Mouse (Mus musculus) right cerebral cortex, adult 18-20 months (tissue): ENCODE measurements around the gene Strn.
"Not testable (repeated sequence)": the region's sequence is repeated elsewhere in the genome, so short reads cannot be mapped to it uniquely, and the experiment has no call there.

Experiments
- DNase-seq: peaks from one replicate; pipeline ENCODE4 v3.0.0; 2022; ENCODE audit warnings: mixed read lengths

Strn gene

DNA sequence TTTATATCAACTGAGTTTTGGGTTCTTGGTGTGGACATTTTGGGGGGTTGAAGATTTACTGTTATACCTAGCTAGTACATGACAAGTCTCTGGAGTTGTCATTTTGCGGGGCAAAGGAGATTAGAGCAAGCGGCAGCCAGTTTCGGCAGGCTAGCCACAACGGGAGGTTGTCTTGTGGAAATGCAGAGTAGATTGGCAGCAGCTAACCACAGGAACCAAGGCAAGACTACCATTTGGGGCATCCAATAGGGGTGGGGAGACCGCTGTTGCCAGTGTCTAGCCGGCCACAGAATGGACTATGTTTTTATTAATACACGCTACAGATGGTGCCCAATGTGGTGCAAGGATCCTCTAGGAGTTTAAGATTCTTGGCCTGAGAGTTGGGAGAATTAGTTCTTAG, 28.6 kb downstream of the Strn start:
- DNase-seq, result no peak

DNA sequence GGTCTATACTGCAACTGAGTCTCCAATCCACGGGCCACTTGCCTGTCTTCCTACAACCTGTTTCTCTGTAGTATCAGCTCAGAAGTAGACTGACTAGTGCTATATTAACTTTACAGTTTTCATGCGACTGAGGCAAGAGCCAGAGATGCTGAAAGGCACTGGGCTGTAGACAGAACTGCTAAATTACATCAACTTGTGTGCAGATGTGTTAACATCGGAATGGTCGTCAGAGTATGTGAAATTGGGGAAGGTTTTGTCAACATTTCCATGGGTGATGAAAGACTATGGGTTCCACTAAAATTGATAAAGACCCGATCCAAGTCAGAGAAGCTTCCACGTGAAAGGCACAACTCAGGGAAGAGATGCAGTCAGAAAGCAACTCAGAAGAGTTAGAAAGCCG, 34.0 kb downstream of the Strn start:
- no peak for DNase-seq

DNA sequence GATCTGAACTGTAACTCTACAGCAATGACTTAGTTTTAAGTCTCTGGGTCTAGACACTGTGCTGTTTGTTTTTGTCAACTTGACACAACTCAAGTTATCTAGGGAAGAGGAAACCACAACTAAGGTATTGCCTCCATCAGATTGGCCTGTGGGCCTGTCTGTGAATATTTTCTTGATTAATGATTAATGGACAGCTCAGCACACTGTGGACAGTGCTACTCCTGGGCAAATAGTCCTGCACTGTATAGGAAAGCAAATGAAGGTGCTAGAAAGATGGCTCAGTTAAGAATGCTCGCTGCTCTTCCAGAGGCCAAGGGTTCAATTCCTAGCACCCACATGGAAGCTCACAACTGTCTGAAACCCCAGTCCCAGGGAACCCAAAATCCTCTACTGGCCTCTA, 38.0 kb downstream of the Strn start:
- DNase-seq, result no peak

DNA sequence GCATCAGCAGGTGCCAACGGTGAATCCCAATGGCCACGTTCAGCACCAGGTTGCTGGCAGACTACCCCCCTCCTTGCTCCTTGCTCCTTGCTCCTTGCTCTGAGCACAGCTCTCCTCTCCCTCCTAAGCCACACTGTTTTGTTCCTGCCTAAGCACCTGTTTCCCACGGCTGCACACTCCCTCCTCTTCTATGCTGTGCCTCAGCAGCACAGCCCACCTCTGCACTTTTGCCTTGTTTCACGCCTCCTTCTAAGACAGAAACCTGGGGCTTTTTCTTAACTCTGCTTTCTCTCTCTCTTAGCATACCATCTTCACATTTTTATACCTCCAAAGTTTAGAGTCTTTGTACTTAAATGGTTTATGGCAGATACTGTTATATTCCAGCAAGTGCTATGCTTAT, 39.5 kb downstream of the Strn start:
- no peak for DNase-seq

DNA sequence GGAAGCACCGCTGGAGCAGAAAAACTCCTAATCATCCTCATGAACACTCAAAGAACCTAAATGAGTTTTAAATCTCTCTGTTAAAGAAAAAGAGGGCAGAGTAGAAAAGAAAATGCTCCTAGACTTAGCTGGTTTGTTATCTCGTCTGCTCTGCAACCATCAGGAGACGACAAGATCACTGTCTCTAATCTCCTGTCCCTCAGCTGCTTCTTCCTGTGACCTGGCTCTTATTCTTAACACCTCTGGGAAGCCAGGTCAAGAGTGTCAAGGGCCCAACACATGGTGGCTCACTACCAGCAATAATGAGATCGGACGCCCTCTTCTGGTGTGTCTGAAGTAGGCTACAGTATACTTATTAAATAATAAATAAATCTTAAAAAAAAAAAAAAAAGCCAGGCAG, 40.1 kb downstream of the Strn start:
- DNase-seq, result no peak

DNA sequence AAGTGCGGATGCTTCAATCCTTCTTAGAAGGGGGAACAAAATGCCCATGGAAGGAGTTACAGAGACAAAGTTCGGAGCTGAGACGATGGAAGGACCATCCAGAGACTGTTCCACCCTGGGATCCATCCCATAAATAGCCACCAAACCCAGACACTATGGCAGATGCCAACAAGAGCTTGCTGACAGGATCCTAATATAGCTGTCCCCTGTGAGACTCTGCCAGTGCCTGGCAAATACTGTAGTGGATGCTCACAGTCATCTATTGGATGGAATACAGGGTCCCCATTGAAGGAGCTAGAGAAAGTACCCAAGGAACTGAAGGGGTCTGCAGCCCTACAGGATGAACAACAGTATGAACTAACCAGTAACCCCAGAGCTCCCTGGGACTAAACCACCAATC, 47.8 kb downstream of the Strn start:
- not testable (repeated sequence) for DNase-seq

DNA sequence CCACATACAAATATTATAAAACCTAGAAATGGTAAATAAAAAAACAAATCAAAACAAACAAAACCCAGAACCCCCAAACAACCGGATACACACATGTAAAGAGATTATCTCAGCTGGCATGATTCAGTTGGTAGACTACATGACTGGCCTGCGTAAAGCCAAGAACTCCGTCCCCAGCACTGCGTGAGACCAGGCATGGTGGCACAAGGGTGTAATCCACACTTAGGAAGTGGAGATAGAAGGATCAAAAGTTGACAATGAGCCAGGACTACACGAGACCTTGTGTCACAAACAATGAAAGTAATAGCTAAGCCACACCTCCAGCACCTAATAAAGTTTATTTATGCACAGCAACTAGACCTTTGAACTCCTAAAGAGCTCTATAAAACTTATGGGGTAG, 49.0 kb downstream of the Strn start:
- no peak for DNase-seq

DNA sequence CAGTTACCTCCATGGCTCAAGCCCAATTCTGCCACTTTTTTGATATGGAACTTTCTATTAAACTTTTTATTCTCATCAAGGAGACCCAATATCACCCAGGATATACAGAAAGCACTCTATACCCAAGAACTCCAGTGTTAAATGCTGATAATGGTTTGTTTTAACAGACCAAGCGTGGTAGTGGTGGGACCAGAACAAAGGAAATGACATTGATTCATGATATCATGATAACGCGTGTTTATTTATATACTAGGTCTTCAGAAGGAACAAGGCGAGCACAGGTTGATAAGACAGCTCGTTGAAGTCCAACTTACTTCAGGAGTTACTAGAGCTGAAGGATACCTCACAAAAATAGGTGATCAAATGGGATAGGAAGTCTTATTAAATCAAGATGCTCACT, 52.0 kb downstream of the Strn start:
- DNase-seq, result no peak

DNA sequence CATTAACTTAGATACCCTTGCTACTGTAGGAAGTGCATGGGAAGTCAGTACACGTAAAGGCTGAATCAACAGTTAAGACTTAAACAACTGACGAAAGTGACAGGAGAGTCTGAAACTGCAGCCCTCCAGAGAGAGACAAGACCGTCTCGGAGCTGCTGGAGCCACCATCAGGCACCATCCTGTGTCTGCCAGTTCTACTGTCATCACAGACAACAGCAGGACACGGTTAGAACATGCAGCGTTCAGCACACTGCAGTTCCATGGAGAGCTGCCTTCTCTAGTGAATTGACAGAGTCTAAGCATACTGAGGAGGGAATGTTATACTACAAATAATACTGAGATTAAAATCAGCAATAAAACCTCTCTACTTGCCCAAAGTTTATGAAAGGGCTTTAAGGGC, 54.6 kb downstream of the Strn start:
- DNase-seq, result no peak

DNA sequence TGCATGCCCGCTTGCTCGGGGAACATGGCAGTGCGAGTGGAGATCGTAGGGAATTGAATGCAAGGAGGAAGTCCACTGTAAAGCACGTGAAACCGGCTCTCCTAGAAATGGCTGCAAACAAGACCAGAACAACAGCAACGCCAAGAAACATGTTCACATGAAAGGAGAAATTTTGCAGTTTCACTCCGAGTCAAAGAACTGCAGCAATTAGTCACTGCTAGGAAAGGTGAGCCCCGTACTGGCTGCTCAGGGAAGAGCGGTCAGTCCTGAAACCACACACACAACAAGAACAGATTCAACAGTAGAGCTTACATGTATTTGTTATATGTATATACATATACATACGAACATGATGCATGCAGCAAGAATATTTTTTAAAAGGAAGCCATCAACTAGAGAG, 57.5 kb downstream of the Strn start:
- no peak for DNase-seq

DNA sequence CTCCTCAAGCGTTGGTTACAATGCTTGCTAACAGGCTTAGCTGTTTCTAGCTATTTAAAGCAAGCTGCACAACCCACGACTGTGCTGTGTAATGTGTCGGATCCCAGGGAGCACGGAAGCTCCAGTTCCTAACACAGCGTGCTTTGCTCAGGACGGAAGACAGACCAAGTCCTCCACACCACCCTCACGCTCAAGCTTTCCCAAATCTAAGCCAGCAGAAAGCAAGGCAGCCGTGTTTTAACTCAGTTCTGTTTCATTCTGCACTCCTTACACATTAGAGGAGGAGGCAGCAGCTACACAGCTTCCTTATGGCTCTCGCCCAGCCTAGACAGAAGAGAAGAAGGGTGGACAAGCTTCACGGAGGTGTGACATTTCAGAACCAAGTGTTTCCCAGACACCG, 60.2 kb downstream of the Strn start:
- peak; percentile 73 for DNase-seq

DNA sequence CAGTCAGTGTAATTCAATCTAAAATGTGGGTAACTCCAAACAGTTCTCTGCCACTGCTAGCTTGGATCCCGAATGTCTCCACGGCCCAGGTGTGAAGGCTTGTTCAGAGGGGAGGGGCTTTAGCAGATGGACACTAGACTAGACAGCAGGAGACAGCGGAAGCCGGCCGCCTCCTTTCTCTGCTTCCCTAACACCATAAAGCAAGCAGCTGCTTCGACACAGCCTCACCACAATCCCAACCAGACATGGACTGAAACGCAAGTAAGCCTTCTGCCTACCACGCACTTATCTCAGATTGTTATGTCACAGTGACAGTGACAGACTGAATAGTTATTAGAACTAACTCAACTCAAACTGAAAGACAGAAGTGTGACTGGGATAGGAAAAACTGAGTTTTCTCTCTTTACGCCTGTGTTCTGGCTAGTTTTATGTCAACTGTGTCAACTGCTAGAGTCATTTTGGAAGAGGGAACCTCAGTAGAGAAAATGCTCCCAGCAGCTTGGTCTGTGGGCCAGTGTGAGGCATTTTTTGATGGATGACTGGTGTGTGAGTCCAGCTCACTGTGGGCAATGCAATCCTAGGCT, 71.9 kb downstream of the Strn start:
- no peak for DNase-seq

DNA sequence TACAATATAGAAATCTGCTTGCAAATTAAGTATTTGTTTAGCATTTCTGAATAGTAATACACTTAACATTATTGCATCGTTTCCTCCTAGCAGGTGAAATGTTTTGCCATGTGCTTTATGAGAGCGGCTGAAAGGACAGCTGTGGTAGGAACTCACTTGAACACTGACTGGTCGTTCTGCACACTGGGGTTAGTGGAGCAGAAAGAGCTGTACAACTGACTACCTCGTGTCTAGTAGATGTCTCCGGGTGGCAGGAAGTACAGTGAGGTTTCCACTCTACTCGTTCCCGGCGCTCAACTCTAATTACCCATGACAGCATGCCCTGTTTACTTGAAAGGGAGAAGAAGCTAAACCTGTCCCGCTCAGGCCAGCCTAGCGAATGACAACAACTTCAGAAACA, 82.2 kb downstream of the Strn start:
- no peak for DNase-seq

DNA sequence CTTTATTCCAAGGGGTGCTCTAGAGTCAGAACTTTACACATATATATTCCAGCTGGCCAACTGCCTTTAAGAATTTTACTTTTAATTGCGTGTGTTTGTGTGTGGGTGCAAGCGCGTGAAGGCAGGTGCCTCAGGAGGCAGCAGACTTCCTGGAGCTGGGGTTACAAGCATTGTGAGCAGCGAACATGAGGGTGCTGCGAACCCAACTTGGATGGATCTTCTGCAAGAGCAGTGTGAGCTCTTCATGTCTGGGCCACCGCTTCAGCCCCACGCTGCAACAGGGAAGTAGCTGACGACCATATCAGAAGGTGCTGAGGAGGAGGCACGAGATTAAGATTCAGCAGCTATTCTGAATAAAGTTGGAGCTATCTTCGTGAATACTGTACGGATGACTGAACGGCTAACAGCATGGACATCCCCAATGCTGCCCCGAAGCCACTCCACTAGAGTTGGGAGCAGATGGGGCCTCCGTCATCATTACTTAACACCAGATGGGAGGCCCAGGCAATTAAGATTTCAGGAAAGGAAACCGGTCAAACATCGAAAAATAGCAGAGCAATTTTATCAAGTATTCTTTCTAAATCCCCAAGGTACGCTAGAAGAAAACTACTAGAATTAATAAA, 93.0 kb downstream of the Strn start:
- DNase-seq, result no peak

DNA sequence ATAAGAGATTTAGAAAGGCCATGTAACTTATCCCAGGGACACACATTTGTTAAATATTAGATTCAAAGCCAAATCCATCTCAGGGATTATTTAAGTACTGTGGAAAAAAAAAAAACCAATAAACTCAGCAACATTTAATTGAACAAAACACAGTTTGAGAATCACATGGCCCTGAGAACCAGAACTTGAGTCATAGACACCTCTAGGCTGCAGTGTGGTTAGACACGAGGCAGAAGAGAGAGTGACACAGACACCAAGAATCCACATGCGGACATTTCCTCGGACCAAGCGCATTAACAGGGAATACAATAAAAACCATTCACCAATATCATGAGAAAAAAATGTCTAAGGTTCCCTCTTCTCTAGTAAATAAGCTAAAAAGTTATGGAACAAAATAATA, 94.7 kb downstream of the Strn start:
- no peak for DNase-seq

DNA sequence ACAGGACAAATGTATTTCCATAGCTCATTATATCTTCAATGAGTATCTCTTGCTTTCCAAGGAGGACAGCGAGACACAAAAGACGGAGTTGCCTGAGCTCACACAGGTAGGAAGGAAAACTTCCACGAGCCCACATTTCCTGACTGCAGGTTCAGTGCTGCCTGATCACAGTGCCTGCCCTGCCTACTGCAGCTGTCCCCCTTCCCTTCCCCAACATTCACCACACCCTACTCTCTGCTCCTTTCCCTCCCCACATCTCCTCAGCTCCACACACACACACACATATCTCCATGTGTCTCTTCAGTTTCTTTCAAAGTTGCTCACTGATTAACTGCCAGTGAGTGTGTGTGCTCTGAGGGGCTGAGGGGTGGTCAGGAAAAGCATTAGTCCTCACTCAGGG, 96.6 kb downstream of the Strn start:
- no peak for DNase-seq

DNA sequence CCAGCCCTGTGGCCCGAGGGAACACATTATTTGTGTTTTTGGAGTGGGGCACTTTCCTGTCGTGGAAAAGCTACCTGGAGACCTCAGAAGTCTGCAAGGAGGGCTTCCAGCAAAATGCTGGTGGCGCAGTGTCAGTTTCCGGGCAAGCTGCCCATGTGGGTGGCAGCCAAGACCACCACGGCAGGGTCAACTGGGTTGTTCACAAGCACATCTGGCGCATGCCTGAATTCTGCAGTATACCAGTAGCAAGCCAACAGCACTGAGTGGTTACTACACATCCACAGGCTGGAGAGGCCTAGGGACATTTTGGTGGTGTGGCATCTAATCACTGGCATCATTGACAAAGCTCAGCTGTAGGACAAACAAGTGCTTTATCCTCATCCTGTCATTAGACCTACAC, 97.9 kb downstream of the Strn start:
- no peak for DNase-seq

DNA sequence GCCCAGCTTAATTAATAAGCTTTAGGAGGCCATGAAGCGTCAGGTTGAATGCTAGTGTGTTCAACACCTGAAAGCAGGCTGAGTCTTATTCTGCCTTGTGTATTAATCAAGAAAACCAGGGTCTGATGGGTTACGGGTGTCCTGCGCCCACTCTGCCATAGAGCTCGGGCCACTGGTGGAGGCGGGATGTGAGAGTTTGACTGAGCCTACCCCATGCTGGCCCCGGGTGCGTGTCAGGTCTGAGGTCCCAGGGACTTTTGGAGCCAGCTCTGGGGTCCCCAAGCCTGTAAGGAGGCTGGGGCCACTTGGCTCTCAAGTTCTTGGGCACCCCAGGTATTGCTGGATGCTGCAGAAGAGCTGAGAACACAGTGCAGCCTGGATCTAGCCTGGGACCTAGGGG, 99.9 kb downstream of the Strn start:
- DNase-seq, result no peak

DNA sequence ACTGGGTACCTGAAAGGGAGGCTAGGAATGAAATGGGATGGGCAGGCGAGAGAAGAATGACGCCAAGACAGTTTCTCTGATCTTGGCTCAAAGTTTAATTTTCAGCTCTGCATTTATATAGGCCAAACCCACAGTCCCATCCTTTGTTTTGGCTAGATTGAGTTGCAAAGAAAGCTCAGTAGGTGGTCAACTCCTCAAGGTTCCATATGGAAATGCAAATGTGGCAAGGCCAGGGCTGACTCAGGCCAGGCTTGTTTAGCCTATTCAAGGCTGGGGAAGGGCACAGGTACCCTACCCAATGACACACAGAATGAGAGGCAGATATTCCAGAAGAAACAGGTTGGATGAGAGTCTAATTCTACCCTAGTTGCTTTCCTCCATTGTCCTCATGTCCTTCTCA, 101.4 kb downstream of the Strn start:
- no peak for DNase-seq

DNA sequence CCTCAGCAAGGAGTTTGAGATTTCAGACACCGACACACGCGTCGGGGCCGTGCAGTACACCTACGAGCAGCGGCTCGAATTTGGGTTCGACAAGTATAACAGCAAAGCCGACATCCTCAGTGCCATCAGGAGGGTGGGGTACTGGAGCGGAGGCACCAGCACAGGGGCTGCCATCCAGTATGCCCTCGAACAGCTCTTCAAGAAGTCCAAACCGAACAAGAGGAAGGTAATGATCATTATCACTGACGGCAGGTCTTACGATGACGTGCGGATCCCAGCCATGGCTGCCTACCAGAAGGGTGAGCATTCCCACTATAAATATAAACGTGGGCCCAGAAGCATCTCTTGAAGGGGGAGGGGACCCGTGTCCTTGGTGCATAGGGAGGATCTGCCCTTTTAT, 112.1 kb downstream of the Strn start:
- no peak for DNase-seq

DNA sequence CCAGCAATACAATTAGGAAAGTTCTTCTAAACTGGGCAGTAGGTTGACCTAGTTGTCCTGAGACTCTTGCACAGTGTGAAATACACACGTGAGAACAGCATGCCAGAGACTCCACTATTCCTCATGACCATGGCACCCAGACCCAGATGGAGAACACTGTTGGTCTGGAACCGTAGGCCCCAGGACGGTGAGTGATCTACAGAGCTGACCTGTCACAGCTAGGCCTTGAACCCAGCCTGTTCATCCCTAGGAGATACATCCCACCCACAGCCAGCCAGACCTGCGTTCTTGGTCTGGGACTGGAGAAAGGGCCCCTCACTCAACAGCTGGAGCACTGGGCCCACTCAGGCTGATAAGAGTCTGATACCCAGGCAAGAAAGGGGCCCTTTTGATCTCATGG, 115.1 kb downstream of the Strn start:
- no peak for DNase-seq

DNA sequence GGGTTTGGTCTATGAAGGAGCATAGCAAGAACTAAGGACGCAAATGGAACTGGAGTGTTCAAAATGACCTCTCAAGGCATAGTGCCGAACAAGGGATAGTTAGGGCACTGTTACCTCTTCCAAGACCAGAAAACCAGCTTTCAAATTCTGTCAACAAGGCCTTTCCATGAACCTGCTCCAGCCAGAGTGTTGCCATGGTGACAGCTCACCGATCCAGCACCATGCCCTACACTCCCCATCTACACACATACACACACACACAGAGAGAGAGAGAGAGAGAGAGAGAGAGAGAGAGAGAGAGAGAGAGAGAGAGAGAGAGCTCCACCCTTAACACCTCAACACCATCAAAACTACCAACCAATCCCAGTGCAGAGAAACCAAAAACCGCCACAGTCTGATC, 116.3 kb downstream of the Strn start:
- DNase-seq, result no peak

DNA sequence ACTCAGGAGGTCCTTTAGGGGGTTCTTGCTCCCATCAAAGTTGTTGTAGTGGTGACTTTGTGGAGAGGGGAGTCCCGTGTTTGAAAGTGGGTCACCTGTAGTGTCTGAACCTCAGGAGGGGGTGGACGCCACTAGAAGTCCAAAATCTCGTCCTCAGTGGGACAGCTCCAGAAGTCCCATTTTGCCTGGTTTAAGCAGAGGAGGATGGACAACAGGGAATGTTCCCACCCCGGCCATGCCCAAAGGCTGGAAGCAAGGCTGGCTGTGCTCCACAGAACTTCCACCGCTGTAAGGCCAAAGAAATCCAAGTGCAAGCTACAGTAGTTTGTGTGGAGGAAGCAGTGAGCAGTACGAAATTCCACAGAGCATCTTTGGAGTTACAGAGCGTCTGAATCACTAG, 117.0 kb downstream of the Strn start:
- DNase-seq, result no peak

DNA sequence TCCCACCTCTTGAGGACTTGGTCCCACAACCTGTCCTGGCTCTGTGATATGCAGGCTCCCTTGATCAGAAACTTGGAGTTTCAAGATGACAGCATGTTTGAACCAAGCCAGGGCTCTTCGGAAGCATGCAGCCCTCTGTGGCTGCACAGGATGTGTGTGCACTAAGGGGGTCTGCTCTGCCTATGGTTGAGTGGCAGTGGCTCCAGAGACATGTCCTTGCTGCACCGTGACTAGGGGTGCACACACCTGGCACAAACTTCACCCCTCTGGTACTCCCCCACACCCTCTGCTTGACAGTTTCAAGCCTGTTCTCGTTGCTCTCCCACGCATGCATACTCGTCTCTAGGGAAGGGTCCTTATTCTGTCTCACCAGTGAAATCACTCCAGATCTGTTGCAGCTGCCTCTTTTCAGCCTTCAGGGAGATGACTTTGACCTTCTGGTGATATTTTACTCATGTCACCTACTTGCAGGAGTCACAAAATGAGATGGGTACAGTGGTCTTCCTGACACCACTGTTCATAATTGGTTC, 118.8 kb downstream of the Strn start:
- no peak for DNase-seq

DNA sequence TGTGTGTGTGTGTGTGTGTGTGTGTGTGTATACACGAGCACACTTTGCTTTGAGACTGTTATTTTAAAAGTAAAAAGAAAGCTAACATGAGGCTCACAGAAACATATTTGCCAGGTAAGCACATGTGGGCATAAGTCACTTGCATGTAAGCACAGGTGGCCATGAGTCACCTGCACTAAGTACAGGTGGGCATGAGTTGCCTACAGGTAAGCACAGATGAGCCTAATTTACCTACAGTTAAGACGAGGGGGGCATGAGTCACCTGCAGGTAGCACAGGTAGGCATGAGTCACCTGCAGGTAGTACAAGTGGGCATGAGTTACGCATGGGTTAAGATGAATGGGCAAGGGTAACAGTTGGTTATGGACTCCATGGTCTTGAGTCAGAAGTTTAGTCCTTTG, 121.9 kb downstream of the Strn start:
- DNase-seq, result no peak
